20 mouse cellular contexts compared by ENCODE assay signal in genomic region chr17:78137986-78138385, GRCm38 (mm10).
"Had no signal": no experiment of that assay in that cellular context is flagged by ENCODE, and none has a peak within 500 bp of the region (broad histone marks: within the 10 kb centered on the region; RNA-seq: fewer than 3 reads in every experiment).

No protein-coding gene starts in this region.

- H3K4me2 ChIP-seq: lung, embryonic 15.5 days; midbrain, embryonic 11.5 days; midbrain, embryonic 13.5 days; midbrain, embryonic 15.5 days; neural tube, embryonic 12.5 days had no signal

- H3K9ac ChIP-seq: liver, postnatal 0 days; lung, embryonic 15.5 days; midbrain, embryonic 13.5 days; midbrain, embryonic 15.5 days; neural tube, embryonic 12.5 days had no signal

- H3K9me3 ChIP-seq: lung, embryonic 15.5 days; midbrain, embryonic 13.5 days; midbrain, embryonic 15.5 days; neural tube, embryonic 12.5 days had no signal

- H3K4me3 ChIP-seq: lung, embryonic 15.5 days; megakaryocyte, embryonic 14.5 days; midbrain, embryonic 13.5 days; midbrain, embryonic 15.5 days; neural tube, embryonic 12.5 days had no signal

- H3K27me3 ChIP-seq: lung, embryonic 15.5 days; megakaryocyte, embryonic 14.5 days; midbrain, embryonic 13.5 days; midbrain, embryonic 15.5 days; neural tube, embryonic 12.5 days had no signal

- H3K36me3 ChIP-seq: lung, embryonic 15.5 days; midbrain, embryonic 13.5 days; midbrain, embryonic 15.5 days; neural tube, embryonic 12.5 days had no signal

- DNase-seq: liver, postnatal 0 days; lung, adult 2 months; lung, postnatal 14 days; lung, postnatal 36 days; retina, postnatal 1 day; right cerebral cortex, adult 18-20 months; right cerebral cortex, postnatal 25 days; right cerebral cortex, postnatal 4 days; spleen, adult 18-20 months; thymus, adult 18-20 months; thymus, postnatal 14 days; thymus, postnatal 36 days had no signal

- H3K27ac ChIP-seq: lung, embryonic 15.5 days; macrophage; midbrain, embryonic 13.5 days; midbrain, embryonic 15.5 days; neural tube, embryonic 12.5 days had no signal

- H3K4me1 ChIP-seq: megakaryocyte, embryonic 14.5 days; midbrain, embryonic 15.5 days; neural tube, embryonic 12.5 days had no signal

- ATAC-seq: liver, postnatal 0 days; lung, postnatal 0 days; midbrain, embryonic 13.5 days; midbrain, embryonic 15.5 days had no signal
